Mouse (Mus musculus) heart, adult 2 months (tissue): ENCODE data around the gene Gm10964. TPM values are rescaled to one million over a fixed set of nuclear protein-coding genes. Genes with fewer than 3 reads are reported as not detected.

Experiments
- DNase-seq, 2 experiments: peaks; one replicate each; pipeline ENCODE4 v3.0.0; 2021
- H3K27ac ChIP-seq: fragments of 200-600 bp; 2 replicates; pipeline ENCODE4 v1.8.1; 2022
- H3K27me3 ChIP-seq: fragments of 200-500 bp; 2 replicates; pipeline ENCODE4 v1.6.1; 2012; ENCODE audit warnings: mild to moderate bottlenecking, low read length, inconsistent platforms, mixed read lengths; ENCODE audit not compliant: control insufficient read depth, insufficient read depth
- H3K36me3 ChIP-seq: fragments of 200-500 bp; 2 replicates; pipeline ENCODE4 v1.6.1; 2012; ENCODE audit warnings: low read length, inconsistent platforms; ENCODE audit not compliant: control insufficient read depth, insufficient read depth
- H3K4me1 ChIP-seq: fragments of 200-500 bp; 2 replicates; pipeline ENCODE4 v1.6.1; 2011; ENCODE audit warnings: low read length; ENCODE audit not compliant: control insufficient read depth, insufficient read depth
- H3K4me3 ChIP-seq: fragments of 200-600 bp; 2 replicates; pipeline ENCODE4 v1.8.1; 2022
- H3K79me2 ChIP-seq: fragments of 200-500 bp; replicated peaks from 2 replicates; pipeline ENCODE4 v1.6.1; 2012; ENCODE audit warnings: mild to moderate bottlenecking, inconsistent platforms, low read length, moderate library complexity, mixed read lengths; ENCODE audit not compliant: control insufficient read depth, insufficient read depth
- H3K9ac ChIP-seq: fragments of 200-500 bp; 2 replicates; pipeline ENCODE4 v1.6.1; 2012; ENCODE audit warnings: low read depth, mild to moderate bottlenecking, control low read depth, inconsistent platforms, low read length, mixed read lengths
- CTCF ChIP-seq: fragments of 200-600 bp; IDR thresholded peaks from 2 replicates; pipeline ENCODE4 v1.8.1; 2022; ENCODE audit warnings: antibody characterized with exemption, mild to moderate bottlenecking, moderate library complexity
- EP300 ChIP-seq: fragments of 200-500 bp; IDR thresholded peaks from 2 replicates; pipeline ENCODE4 v1.6.1; 2011; ENCODE audit warnings: low read depth, low read length, control low read depth; ENCODE audit not compliant: insufficient read depth
- POLR2A ChIP-seq: fragments of 200-500 bp; IDR thresholded peaks from 2 replicates; pipeline ENCODE4 v1.6.1; 2011; ENCODE audit warnings: mild to moderate bottlenecking, low read depth, low read length, control low read depth; ENCODE audit not compliant: insufficient read depth
- WGBS: fragments of 180-500 bp; shearing (Covaris S2); methylation state at CpG from one replicate; pipeline ENCODE4 v1.1.7; 2018; 5-methylcytosine and 5-hydroxymethylcytosine counted together
- intact Hi-C: fragments of 180-260 bp; cut with DNase I; formaldehyde crosslinking; loops from one replicate; pipeline ENCODE4 v1.15.1; 2025
- polyA plus RNA-seq: library from polyadenylated mRNA; depleted of rRNA; stranded (reverse); fragments of >200 nt; gene quantifications from 2 replicates; pipeline ENCODE4 v1.2.3, GENCODE M21; 2012
- total RNA-seq, 2 experiments: library from RNA; stranded (reverse); gene quantifications; 2 replicates each; pipeline ENCODE4 v1.2.3; 2021

Gene Gm10964
- total and polyA plus RNA-seq, 3 experiments: not detected

GRCm38 (mm10) chr3:103766789-103767188, 27.6 kb downstream of the Gm10964 start:
- H3K36me3 ChIP-seq: peaks cover 52% of the 10 kb centered on the region
- H3K79me2 ChIP-seq: peaks cover 10% of the 10 kb centered on the region
- no peak overlapping the region for H3K4me3 ChIP-seq
- TF ChIP-seq EP300 (no peak), CTCF (no peak), POLR2A (no peak)
- H3K4me1 ChIP-seq: peaks cover 5% of the 10 kb centered on the region
- DNase-seq: no peak
- WGBS: 52% methylated on average over 3 of the region's 3 CpGs
- intact Hi-C loops: no loop called here
- no peaks in the 10 kb centered on the region for H3K27me3 ChIP-seq
- peak overlapping the region; percentile 26; the same call in 1 of the 2 replicates for H3K27ac ChIP-seq
- no peak overlapping the region for H3K9ac ChIP-seq

- H3K4me1 ChIP-seq: peaks cover 16% of the 10 kb centered on the region
- H3K36me3 ChIP-seq: peaks cover 50% of the 10 kb centered on the region
- peak; percentile 75 to 83 for DNase-seq
- peaks cover 7% of the 10 kb centered on the region for H3K79me2 ChIP-seq
- peak overlapping the region; percentile 17; the same call in 1 of the 2 replicates for H3K9ac ChIP-seq
- 4% methylated on average over 9 of the region's 9 CpGs for WGBS
- peak overlapping the region; percentile 77 for H3K27ac ChIP-seq
- peak overlapping the region; percentile 13 for H3K4me3 ChIP-seq
- no peak for TF ChIP-seq EP300
- TF ChIP-seq CTCF: no peak
- no peak for TF ChIP-seq POLR2A
- H3K27me3 ChIP-seq: no peaks in the 10 kb centered on the region
- intact Hi-C loops: loop anchor here (2.0 kb wide), 2 partner anchors 19 to 37 kb away; partner anchors contain the start of genes Ap4b1, Dclre1b, Gm43064 and Hipk1
Measured at GRCm38 (mm10) chr3:103771531-103772130, 32.5 kb downstream of the Gm10964 start.

GRCm38 (mm10) chr3:103772846-103773245, 33.7 kb downstream of the Gm10964 start:
- peak overlapping the region; percentile 77 for H3K27ac ChIP-seq
- H3K79me2 ChIP-seq: peaks cover 14% of the 10 kb centered on the region
- intact Hi-C loops: loop anchor here (2.0 kb wide), 1 partner anchor 18 kb away; the partner anchor contains the start of gene Hipk1
- no peak overlapping the region; the same call in 1 of the 2 replicates for H3K4me3 ChIP-seq
- no peak overlapping the region for H3K9ac ChIP-seq
- H3K27me3 ChIP-seq: no peaks in the 10 kb centered on the region
- DNase-seq: no peak
- H3K36me3 ChIP-seq: peaks cover 52% of the 10 kb centered on the region
- no peak for TF ChIP-seq CTCF
- no peak for TF ChIP-seq POLR2A
- TF ChIP-seq EP300: no peak
- 25% methylated on average over 4 of the region's 4 CpGs for WGBS
- H3K4me1 ChIP-seq: peaks cover 16% of the 10 kb centered on the region

- Histone ChIP-seq H3K27ac (peak overlapping the region; percentile 77), H3K4me1 (peaks cover 15% of the 10 kb centered on the region), H3K4me3 (no peak overlapping the region), H3K79me2 (peaks cover 11% of the 10 kb centered on the region), H3K9ac (no peak overlapping the region), H3K36me3 (peaks cover 46% of the 10 kb centered on the region), H3K27me3 (no peaks in the 10 kb centered on the region)
- intact Hi-C loops: loop anchor here (2.0 kb wide), 1 partner anchor 17 kb away; the partner anchor contains the start of gene Hipk1
- WGBS: 51% methylated on average over 3 of the region's 3 CpGs
- TF ChIP-seq CTCF (no peak), POLR2A (no peak), EP300 (no peak)
- DNase-seq: no peak
Measured at GRCm38 (mm10) chr3:103773508-103773907, 34.3 kb downstream of the Gm10964 start.

DNA sequence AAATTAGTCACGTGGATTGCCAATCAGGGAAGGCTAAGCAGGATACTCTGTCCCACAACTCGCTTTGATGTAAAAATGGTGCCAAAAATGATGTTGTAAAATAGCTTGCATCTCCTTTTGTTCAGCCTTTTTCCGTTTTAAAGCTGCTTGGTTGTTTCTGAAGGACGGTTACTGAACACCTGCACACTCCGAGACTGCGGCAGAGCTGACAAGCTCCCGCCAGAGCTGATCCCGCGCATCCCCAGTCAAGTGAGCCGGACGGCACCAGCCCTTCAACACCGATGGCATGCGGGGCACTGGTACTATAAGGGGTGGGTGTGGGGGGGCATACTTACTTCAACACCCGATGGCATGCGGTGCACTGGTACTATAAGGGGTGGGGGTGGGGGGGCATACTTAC, 34.8 kb downstream of the Gm10964 start:
- TF ChIP-seq POLR2A (no peak), CTCF (no peak), EP300 (no peak)
- peaks cover 44% of the 10 kb centered on the region for H3K36me3 ChIP-seq
- H3K27ac ChIP-seq: peak overlapping the region; percentile 77; the same call in 1 of the 2 replicates
- peaks cover 17% of the 10 kb centered on the region for H3K4me1 ChIP-seq
- H3K9ac ChIP-seq: no peak overlapping the region
- intact Hi-C loops: no loop called here
- no peak for DNase-seq
- no peak overlapping the region for H3K4me3 ChIP-seq
- WGBS: 67% methylated on average over 15 of the region's 15 CpGs
- H3K27me3 ChIP-seq: no peaks in the 10 kb centered on the region
- H3K79me2 ChIP-seq: peaks cover 9% of the 10 kb centered on the region

DNA sequence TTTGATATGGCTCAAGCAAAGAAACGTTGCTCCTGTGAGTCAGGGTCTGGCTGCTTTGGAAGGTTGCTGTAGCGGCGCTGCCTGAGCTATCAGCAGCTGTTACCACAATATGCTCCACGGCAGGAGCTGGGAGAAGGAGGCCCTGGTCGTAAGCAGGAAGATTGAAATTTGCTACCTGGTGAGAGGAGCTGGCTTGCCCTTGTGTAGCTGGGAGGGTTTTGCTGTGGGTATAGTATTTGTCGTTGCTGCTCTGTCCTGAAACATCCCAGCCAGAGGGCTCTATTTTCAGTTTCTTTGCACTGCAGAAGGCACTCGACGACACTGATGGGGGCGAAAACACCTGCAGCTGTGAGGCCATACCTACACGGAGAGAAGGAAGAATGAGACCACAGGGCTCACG, 38.8 kb downstream of the Gm10964 start:
- H3K4me3 ChIP-seq: no peak overlapping the region
- H3K36me3 ChIP-seq: peaks cover 35% of the 10 kb centered on the region
- TF ChIP-seq EP300: no peak
- no peak for TF ChIP-seq POLR2A
- TF ChIP-seq CTCF: no peak
- H3K9ac ChIP-seq: no peak overlapping the region
- no peak overlapping the region for H3K27ac ChIP-seq
- H3K79me2 ChIP-seq: peaks cover 20% of the 10 kb centered on the region
- WGBS: 78% methylated on average over 11 of the region's 11 CpGs
- DNase-seq: no peak
- peaks cover 19% of the 10 kb centered on the region for H3K4me1 ChIP-seq
- intact Hi-C loops: no loop called here
- H3K27me3 ChIP-seq: no peaks in the 10 kb centered on the region
